Mouse (Mus musculus): ENCODE results near the gene Pltp.

DNA sequence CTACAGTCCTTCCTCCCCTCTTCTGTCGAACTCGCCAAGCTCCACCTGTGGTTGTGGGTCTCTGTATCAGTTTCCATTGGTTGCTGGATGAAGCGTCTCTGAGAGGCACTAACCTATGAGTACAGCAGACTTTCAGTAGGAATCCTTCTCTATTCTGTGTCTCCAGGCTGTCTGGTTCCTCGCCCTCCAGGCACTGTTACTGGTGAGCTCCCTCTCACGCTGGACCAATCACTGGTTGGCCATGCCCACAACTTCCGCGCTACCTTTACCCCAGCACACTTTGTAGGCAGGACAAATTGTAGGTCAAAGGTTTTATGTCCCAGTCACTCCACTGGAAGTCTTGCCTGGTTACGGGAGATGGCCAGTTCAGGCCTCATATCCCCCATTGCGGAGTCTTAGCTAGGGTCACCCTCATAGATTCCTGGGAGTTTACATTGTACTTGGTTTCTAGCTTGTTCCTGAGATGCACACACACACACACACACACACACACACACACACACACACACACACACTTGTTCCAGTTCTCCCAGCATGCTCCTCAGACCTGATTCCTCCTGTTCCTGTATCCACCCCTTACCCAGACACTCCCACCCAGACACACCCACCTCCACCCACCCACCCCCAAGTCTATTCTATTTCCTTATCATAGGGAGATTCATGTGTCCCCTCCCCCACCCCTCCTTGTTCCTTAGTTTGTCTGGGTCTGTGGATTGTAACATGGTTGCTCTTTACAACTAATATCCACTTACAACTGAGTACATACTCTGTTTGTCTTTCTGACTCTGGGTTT, 2.3 kb upstream of the Pltp start:
- TF ChIP-seq CTCF (IDR thresholded peaks at IDR 0.05; ENCODE audit: borderline replicate concordance, insufficient read depth, low read depth, low read length) (no peak), POLR2A (IDR thresholded peaks at IDR 0.05; ENCODE audit: borderline replicate concordance, insufficient read depth, low read length) (no peak)

Data from cerebellum, adult 2 months (tissue).